Mouse (Mus musculus): ENCODE measurements around the gene Mpst. TPM values are rescaled to one million over a fixed set of nuclear protein-coding genes. Genes with fewer than 3 reads are reported as not detected.

The Mpst gene
- total RNA-seq, 1 experiment from 2014 or later = 19.4 TPM

DNA sequence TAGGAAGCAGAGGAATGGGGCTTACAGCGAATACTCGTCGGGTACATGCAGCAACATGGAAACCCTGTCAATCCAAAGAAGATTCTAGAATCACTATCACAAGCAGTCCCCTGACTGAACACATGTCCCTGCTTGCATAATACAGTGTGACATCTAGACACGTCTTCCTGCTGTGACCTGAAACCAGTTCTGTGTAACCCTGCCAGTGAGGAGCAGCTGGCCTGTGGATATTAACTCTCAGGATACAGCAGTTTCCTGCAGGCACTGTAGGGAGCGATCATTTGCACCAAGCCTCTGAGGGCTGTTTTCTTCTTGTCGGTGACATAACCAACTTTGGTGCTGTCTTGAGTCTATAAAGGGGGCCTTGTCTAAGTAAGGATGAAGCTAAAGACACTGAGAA lies 4.9 kb upstream of the Mpst start:
- ATAC-seq (replicated peaks in 1 of 2; ENCODE audit: insufficient read depth in 1 of 2, low FRiP score in 2 of 2, low TSS enrichment in 1 of 2, low read depth in 1 of 2, poor library complexity in 2 of 2, severe bottlenecking in 2 of 2) = peak; percentile 12 to 29; a peak in 1 of 4 replicates

DNA sequence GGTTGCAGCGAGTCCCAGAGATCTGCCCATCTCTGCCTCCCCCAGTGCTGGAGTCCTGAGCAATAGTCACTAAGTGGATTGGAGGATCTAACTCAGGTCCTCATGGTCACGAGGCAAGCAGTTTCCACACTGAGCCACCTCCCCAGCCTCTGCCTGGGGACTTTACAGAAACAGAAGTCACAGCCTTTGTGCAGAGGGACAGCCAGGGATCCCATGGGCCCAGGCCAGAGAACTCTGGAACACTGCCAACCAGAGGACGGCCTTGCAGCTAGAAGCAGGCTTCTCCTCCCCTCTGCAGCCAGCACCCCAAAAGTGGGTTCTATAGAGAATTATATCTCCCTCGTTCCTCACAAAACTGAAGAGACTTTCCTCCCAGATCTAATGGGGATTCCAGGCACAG lies 4.3 kb upstream of the Mpst start:
- ATAC-seq (replicated peaks in 1 of 2; ENCODE audit: insufficient read depth in 1 of 2, low FRiP score in 2 of 2, low TSS enrichment in 1 of 2, low read depth in 1 of 2, poor library complexity in 2 of 2, severe bottlenecking in 2 of 2) = no peak

DNA sequence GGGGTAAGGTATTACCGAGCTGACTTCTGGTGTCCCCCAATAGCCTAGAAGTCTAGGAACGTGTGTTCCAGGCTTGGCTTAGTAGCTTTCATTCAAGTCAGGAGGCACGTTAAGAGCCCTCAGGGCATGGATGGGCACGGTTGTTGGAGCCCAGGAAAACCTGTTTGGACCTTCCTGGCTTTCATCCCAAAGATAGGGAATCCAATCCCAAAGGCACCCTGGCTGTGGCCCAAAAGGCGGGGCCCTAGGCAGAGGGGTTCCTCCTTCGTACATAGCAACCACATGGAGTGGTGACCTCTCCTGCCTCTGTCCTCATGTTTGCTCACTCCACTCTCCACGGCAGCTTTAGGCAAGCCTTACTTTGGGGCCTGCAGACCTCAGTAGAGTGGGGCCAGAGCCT lies 3.8 kb upstream of the Mpst start:
- ATAC-seq (replicated peaks in 1 of 2; ENCODE audit: insufficient read depth in 1 of 2, low FRiP score in 2 of 2, low TSS enrichment in 1 of 2, low read depth in 1 of 2, poor library complexity in 2 of 2, severe bottlenecking in 2 of 2) = no peak

DNA sequence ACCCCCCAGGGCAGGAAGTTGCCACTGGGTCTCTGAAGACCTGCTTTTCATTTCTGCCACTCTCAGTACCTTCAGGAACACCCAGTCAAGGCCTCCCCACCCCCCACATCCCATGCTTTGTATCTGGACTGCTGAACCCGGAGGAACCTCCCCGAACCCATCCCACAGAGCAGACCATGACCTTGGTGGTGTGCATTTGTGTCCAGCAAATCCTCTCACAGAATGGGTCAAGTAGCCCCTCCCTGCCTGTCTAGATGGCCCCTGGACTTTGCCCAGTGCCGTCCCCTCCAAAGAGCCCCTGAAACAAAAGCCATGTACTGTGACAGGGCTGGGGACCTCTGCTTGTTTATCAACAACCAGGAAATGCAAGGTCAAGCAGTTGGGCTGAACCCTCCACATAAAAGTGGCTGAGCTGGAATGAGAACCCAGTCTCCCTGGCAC lies 2.9 kb upstream of the Mpst start:
- no peak for ATAC-seq (replicated peaks in 1 of 2; ENCODE audit: insufficient read depth in 1 of 2, low FRiP score in 2 of 2, low TSS enrichment in 1 of 2, low read depth in 1 of 2, poor library complexity in 2 of 2, severe bottlenecking in 2 of 2)

DNA sequence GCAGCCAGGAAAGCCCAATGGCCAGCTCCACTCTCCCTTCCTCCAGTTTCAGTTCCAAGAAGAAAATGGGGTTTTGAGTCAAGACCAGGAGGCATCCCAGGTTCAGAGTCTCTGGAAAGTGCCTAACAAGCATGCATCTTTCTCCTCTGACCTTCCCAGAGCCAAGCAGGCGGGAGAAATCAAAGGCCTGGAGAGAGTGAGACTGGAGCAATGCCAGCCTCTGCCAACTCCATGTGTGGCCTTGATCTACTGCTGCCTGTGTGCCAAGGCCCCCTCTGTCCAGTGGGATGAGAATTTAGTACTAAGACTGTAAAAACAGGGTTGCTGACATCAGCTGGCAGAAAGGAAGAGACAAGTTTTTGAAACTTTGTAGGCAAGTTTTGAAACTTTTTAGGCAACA lies 2.3 kb upstream of the Mpst start:
- no peak for ATAC-seq (replicated peaks in 1 of 2; ENCODE audit: insufficient read depth in 1 of 2, low FRiP score in 2 of 2, low TSS enrichment in 1 of 2, low read depth in 1 of 2, poor library complexity in 2 of 2, severe bottlenecking in 2 of 2)

DNA sequence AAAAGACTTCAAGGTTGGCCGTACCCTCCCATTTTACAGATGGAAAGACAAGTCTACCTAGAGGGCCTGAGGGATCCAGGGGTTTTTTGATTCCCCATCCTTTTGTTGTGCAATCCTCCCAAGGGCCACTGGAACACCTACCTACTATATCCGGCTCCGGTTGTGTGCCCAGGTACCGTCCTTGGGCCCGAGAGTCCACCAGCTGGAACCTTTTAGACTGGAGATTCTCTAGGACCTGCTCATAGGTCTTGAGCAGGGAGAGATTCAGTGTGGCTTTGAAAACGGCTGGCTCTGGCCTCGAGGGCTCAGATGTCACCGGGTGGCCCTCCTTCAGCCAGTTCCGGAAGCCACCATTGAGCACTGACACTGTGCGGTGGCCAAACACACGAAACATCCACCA lies 1.1 kb upstream of the Mpst start:
- no peak for ATAC-seq (replicated peaks in 1 of 2; ENCODE audit: insufficient read depth in 1 of 2, low FRiP score in 2 of 2, low TSS enrichment in 1 of 2, low read depth in 1 of 2, poor library complexity in 2 of 2, severe bottlenecking in 2 of 2)

DNA sequence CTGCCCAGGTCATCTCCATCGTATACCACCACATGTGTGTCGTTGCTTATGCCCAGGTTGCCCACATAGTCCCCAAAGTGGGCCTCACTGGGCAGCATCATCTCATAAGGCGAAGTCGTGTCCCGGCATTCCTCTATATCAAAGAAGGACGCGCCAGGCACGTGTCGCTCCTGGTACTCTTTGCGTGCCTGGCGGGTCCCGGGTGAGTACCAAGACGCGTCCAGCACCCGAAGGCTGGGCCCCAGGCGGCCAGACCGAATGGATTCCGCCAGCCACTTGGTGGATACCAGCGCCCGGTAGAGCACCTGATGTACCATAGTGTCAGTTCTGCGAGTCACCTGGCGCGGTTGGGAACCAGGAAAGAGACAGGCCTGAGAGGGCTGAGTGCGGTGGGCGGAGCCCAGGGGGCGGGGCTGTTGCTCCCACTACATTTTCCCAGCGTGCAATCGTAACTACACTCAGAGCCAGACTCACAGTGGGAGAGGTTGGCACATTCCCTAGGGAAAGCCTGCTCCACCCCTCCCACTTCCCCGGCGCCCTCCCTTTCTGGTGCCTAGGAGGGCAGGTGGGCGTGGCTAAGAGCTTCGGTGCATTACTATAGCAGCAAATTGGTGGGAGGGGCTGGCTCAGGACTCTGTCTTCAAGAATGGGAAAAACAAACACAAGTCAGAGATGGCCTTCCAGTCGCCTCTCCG lies 552 bp upstream of the Mpst start, which contains the start of gene Tst:
TSS of gene Tst (minus strand) at position 391 of the 695 bp plus-strand sequence.
- peak; percentile 15 to 23; a peak in 2 of 4 replicates for ATAC-seq (replicated peaks in 1 of 2; ENCODE audit: insufficient read depth in 1 of 2, low FRiP score in 2 of 2, low TSS enrichment in 1 of 2, low read depth in 1 of 2, poor library complexity in 2 of 2, severe bottlenecking in 2 of 2)

DNA sequence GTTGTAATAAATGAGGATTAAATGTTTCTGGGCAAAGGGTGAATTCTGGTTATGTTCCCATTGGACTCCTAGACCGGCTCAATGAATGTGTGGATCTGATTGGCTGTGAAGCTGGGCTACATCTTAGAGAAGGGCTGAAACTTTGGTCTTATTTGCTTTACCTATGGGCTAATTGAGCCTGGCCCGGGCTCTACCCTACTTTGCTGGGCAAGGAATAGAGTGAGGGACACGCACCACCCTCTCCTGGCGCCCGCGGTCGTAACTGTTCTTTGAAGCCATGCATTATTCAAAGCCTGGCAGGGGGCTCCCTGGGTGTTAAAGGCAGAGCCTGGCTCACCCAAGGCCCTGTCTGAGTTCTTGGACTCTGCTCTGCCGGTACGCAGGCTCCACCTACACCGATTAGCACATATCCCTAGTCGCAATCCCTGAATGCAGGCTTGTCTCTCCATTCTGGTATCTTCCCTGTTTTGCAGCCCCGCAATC lies 3.4 kb downstream of the Mpst start:
- ATAC-seq (replicated peaks in 1 of 2; ENCODE audit: insufficient read depth in 1 of 2, low FRiP score in 2 of 2, low TSS enrichment in 1 of 2, low read depth in 1 of 2, poor library complexity in 2 of 2, severe bottlenecking in 2 of 2) = no peak

DNA sequence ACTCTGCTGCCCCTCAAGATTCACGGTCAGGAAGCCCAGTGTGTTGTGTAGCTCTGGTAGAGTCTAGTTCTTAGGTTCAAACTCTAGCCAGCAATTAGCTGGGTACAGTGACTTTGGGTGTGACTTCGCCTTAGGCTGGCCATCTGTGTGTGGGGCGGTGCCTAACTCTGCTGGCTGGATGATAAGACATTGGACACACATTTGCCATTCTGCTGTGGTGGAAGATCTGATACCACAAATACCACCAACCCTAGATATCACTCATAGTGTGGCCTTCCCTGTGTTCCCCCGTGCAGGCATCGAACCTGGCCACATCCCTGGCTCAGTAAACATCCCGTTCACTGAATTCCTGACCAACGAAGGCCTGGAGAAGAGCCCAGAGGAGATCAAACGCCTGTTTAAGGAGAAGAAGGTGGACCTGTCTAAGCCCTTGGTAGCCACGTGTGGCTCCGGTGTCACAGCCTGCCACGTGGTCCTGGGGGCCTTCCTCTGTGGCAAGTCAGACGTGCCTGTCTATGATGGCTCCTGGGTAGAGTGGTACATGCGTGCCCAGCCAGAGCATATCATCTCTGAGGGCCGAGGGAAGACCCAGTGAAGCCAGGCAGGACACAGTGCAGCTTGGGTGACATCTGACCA lies 7.0 kb downstream of the Mpst start:
- peak in 1 of 2 experiments; percentile 43; a peak in 1 of 4 replicates for ATAC-seq (replicated peaks in 1 of 2; ENCODE audit: insufficient read depth in 1 of 2, low FRiP score in 2 of 2, low TSS enrichment in 1 of 2, low read depth in 1 of 2, poor library complexity in 2 of 2, severe bottlenecking in 2 of 2)

DNA sequence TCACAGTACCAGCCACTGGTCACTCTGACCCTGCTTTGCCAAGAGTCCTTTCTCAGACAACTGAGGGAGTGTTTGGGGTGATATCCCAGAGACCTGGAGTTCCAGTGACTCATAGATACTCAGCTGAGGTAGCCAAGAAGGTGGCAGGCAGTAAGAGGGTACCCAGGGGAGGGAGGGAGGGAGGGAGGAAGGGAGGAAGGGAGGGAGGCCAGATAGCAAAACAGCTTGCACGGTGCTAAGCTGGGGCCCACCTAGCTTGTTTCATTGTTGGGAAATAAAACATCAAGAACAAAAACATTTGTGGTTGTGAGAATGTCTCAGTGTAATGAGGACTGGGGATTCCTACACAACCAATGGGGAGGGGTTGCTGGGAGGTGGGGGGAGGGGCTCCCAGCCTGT lies 7.5 kb downstream of the Mpst start:
- no peak for ATAC-seq (replicated peaks in 1 of 2; ENCODE audit: insufficient read depth in 1 of 2, low FRiP score in 2 of 2, low TSS enrichment in 1 of 2, low read depth in 1 of 2, poor library complexity in 2 of 2, severe bottlenecking in 2 of 2)

DNA sequence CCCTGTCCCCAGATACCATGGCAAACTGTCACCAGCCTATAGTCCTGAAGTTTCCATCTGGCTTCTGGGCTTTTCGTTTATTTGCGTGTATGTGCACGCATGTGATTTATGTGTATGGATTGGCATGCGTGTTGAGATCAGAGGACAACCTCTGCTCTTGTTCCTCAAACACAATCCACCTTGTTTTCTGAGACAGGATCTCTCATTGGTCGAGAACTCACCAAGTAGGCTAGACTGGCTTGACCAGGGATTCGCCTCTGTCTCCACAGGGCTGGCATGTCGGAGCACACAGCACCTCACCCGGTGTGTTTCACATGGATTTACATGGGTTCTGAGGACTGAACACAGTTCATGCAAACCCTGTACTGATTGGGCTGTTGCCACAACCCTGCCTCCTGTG lies 7.9 kb downstream of the Mpst start:
- ATAC-seq (replicated peaks in 1 of 2; ENCODE audit: insufficient read depth in 1 of 2, low FRiP score in 2 of 2, low TSS enrichment in 1 of 2, low read depth in 1 of 2, poor library complexity in 2 of 2, severe bottlenecking in 2 of 2) = no peak

DNA sequence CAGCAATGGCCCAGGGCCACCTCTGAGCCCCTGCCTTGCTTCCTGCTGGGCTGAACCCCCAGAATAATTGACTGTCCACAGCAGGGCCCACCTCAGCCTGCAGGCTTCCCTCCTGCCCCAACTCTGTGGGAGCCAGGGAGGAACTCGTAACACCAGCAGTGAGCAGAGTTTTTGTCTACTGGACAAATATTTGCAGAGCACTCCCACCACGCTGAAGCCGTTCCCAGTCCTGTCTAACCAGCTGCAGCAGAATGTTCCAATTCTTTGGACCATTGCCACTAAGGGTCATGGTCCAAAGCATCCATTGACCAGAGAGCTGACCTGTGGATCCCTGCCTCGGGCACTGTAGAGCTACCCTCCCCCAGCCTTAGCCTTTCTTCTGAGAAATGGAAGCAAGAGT lies 10.7 kb downstream of the Mpst start:
- ATAC-seq (replicated peaks in 1 of 2; ENCODE audit: insufficient read depth in 1 of 2, low FRiP score in 2 of 2, low TSS enrichment in 1 of 2, low read depth in 1 of 2, poor library complexity in 2 of 2, severe bottlenecking in 2 of 2) = no peak

DNA sequence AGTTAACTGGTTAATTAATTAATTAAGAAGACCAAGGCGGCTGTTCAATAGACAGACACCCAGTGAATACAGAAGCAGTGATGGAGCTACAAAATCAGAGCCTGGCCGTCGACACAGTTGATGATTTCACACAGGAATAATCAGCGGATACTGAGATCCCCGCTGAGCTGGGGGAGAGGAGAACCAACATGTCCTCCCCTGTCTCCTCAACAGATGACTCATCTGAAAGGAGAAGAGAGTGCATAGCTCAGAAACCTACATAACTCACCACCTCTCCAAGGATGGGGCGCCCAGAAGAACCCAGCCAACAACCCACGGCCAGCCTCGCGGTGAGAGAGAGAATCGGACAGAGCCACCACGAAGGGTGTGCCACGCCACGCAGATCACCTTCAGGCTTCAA lies 14.2 kb downstream of the Mpst start:
- no peak for ATAC-seq (replicated peaks in 1 of 2; ENCODE audit: insufficient read depth in 1 of 2, low FRiP score in 2 of 2, low TSS enrichment in 1 of 2, low read depth in 1 of 2, poor library complexity in 2 of 2, severe bottlenecking in 2 of 2)

DNA sequence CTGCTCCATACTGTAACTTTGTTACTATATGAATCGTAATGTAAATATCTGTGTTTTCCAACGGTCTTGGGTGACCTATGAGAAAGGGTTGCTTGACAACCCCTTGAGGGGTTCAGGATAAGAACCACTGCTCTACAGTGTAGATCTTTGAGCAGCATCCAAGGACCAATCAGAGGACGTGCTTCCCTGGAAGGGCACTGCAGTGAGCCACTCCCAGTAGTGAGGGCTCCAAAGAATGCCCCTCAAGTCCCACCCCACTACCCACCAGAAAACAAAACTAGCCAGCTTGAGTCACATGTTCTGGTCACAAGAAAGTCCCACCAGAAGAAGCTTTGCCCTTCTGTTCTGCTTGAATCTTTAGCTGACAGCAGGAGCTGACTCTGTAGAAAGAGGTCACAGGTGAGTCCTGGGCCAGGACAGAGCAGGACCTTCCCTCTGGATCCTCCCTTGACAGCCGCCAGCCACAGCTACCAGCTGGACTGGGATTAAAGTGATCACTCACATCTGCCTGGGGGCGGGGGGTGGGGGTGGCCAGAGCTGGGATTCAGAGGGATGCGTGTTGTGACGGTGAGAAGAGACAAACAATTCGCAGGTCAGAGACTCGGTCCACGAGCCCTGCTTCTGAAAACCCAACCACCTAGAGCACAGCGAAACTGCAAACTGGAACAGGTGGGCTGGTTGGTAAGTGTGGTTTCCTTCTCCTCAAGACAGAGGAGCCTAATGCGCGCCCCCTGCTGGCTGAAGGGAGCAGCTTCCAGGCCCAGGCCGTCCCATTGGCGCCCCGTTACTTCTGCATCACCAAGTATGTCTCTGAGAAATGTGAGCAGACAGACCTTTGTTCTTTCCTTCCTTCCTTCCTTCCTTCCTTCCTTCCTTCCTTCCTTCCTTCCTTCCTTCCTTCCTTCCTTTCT lies 16.1 kb downstream of the Mpst start:
- peak; percentile 77 to 93 for ATAC-seq (replicated peaks in 1 of 2; ENCODE audit: insufficient read depth in 1 of 2, low FRiP score in 2 of 2, low TSS enrichment in 1 of 2, low read depth in 1 of 2, poor library complexity in 2 of 2, severe bottlenecking in 2 of 2)

DNA sequence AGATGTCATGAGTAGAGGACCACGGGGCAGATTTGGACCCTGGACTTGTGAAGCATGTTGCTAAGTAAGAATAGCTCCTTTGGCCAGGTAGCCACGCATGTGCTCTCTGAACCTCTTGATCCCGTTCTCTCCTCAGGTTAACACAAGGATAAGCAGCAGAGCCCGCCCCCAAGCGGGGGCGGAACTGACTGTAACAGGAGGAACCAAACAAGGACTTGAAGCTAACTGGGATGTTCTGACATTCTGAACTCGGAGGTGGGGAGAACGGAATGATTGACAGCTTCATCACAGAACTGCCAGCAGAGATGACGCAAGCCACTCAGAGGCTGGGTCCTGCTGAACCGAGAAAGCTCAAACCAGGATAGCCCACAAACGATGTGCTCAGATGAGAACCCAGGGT lies 18.3 kb downstream of the Mpst start:
- ATAC-seq (replicated peaks in 1 of 2; ENCODE audit: insufficient read depth in 1 of 2, low FRiP score in 2 of 2, low TSS enrichment in 1 of 2, low read depth in 1 of 2, poor library complexity in 2 of 2, severe bottlenecking in 2 of 2) = no peak

DNA sequence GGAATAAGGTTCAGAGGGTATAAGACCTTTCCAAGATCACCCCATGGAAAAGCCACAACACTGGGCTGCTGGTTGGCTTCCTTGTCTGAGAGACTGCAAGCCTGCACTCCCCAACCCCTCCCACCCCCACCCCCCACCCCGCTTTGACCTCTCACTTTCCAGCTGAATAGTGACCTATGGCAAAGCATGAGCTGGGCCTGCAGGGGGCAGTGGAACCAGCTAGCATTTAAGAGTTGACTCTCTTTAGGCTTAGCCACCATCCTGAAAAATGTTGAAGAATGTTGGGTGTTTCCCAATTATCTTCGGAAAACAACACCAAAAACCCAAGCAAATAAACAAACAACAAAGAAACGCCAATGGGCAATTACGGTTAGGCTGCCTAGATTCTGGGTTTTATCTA lies 19.0 kb downstream of the Mpst start:
- ATAC-seq (replicated peaks in 1 of 2; ENCODE audit: insufficient read depth in 1 of 2, low FRiP score in 2 of 2, low TSS enrichment in 1 of 2, low read depth in 1 of 2, poor library complexity in 2 of 2, severe bottlenecking in 2 of 2) = no peak

DNA sequence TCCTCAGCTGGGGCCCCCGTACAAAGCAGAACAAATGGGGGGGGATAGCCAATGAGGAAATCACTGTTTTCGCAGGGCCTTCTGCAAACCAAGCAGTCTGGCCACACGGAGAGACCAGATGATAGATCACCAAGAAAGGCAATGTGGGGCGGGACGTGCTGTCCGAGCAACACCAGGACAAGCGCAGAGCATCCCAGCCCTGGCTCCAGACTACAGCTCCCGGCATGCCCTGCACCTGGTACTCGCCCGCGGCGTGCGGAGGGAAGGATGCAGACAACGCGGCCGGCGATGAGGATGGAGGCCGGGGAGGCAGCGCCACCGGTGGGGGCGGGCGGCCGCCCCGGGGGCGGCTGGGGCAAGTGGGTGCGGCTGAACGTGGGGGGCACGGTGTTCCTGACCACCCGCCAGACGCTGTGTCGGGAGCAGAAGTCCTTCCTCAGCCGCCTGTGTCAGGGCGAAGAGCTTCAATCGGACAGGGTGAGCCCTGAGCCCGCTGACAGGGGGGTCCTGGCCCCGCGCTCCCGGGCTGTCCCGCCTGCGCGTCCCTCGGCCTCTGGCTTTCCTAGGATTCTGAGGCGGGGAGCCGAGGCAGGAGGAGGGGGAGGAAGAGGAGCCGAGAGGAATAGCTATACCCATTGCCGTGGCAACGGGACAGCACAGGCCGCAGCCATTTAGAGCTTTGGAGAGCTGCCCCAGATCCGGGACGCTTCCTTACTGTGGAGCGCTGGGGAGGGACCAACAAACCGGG lies 22.3 kb downstream of the Mpst start, which contains the start of gene Kctd17:
TSS of gene Kctd17 (plus strand) at position 174 of the 748 bp plus-strand sequence.
- ATAC-seq (replicated peaks in 1 of 2; ENCODE audit: insufficient read depth in 1 of 2, low FRiP score in 2 of 2, low TSS enrichment in 1 of 2, low read depth in 1 of 2, poor library complexity in 2 of 2, severe bottlenecking in 2 of 2) = peak; percentile 35 to 47; a peak in 3 of 4 replicates

All from hematopoietic stem cell, adult 5-6 weeks (primary cell).